Mouse (Mus musculus) thymus, adult 2 months (tissue): ENCODE data around the gene Gm12355. TPM values are rescaled to one million over a fixed set of nuclear protein-coding genes. Genes with fewer than 3 reads are reported as not detected.

ENCODE experiments used
- DNase-seq: peaks from one replicate; pipeline ENCODE4 v3.0.0; 2021
- H3K27ac ChIP-seq: fragments of 200-500 bp; 2 replicates; pipeline ENCODE4 v1.5.1; 2012; ENCODE audit warnings: low read length, control low read depth; ENCODE audit not compliant: control insufficient read depth, insufficient read depth
- H3K27me3 ChIP-seq: fragments of 200-500 bp; 2 replicates; pipeline ENCODE4 v1.6.1; 2012; ENCODE audit warnings: mild to moderate bottlenecking, low read length, moderate library complexity, mixed read lengths; ENCODE audit not compliant: control insufficient read depth, insufficient read depth
- H3K36me3 ChIP-seq: fragments of 200-500 bp; 2 replicates; pipeline ENCODE4 v1.6.1; 2012; ENCODE audit warnings: mild to moderate bottlenecking, low read length, moderate library complexity; ENCODE audit not compliant: control insufficient read depth, insufficient read depth
- H3K4me1 ChIP-seq: fragments of 200-500 bp; replicated peaks from 2 replicates; pipeline ENCODE4 v1.6.1; 2012; ENCODE audit warnings: low read length; ENCODE audit not compliant: control insufficient read depth, insufficient read depth
- H3K4me3 ChIP-seq: fragments of 200-500 bp; 2 replicates; pipeline ENCODE4 v1.5.1; 2012; ENCODE audit warnings: mild to moderate bottlenecking, low read length, control low read depth, moderate library complexity; ENCODE audit not compliant: control insufficient read depth, insufficient read depth
- CTCF ChIP-seq: fragments of 200-500 bp; IDR thresholded peaks from 2 replicates; pipeline ENCODE4 v1.5.1; 2012; ENCODE audit warnings: mild to moderate bottlenecking, control low read depth, low read length, moderate library complexity, borderline replicate concordance; ENCODE audit not compliant: control insufficient read depth, poor library complexity, insufficient read depth; ENCODE audit errors: extremely low read depth
- POLR2A ChIP-seq: fragments of 200-500 bp; IDR thresholded peaks from 2 replicates; pipeline ENCODE4 v1.6.1; 2012; ENCODE audit warnings: mild to moderate bottlenecking, low read length, control low read depth, moderate library complexity; ENCODE audit not compliant: control insufficient read depth, poor library complexity, insufficient read depth; ENCODE audit errors: extremely low read depth
- WGBS: fragments of 180-500 bp; shearing (Covaris S2); methylation state at CpG from one replicate; pipeline ENCODE4 v1.1.7; 2018; 5-methylcytosine and 5-hydroxymethylcytosine counted together
- polyA plus RNA-seq: library from polyadenylated mRNA; depleted of rRNA; stranded (reverse); fragments of >200 nt; gene quantifications from 2 replicates; pipeline ENCODE4 v1.2.3, GENCODE M21; 2012; rRNA removed

Gene Gm12355
- polyA plus RNA-seq, 1 experiment: not detected

DNA sequence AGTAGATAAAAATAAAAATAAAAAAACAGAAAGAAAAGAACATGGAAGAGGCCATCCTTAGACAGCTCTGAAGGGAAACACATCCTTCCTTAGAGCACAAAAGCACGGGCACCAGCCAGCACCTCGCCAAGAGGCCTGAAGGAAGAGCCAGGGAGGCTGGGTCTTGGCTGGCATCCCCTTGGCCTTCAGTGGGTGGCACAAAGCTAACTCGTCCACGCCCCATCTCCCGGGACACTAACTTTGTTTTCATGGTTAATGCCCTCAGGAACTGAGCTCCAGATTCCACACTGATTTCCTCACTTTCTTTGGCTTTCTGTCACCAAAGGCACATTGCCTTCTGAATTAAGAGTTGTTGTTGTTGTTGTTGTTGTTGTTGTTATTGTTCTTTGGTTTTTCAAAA, 47.7 kb downstream of the Gm12355 start:
- Histone ChIP-seq H3K27ac (no peak overlapping the region), H3K4me3 (no peak overlapping the region), H3K27me3 (no peaks in the 10 kb centered on the region), H3K4me1 (0 out of 2 replicates have a peak, but pooled peaks cover 2% of the 10 kb centered on the region), H3K36me3 (peaks cover 13% of the 10 kb centered on the region)
- no peak for DNase-seq
- 92% methylated on average over 5 of the region's 5 CpGs for WGBS
- TF ChIP-seq POLR2A (no peak), CTCF (no peak)

Other genes with a start within 250 kb of the Gm12355 start
- 9.9 and 83.8 TPM in 2 replicates for gene Tcap, start 241.8 kb downstream of the Gm12355 start, polyA plus RNA-seq
- gene Pnmt, start 239.2 kb downstream of the Gm12355 start, polyA plus RNA-seq: 0.77 and 1.3 TPM in 2 replicates
- gene Pgap3, start 225.2 kb downstream of the Gm12355 start, polyA plus RNA-seq: 51.8 and 52.5 TPM in 2 replicates
- gene Erbb2, start 213.2 kb downstream of the Gm12355 start, polyA plus RNA-seq: 6.0 and 6.6 TPM in 2 replicates
- gene Mien1, start 186.7 kb downstream of the Gm12355 start, polyA plus RNA-seq: 70.5 and 96.7 TPM in 2 replicates
- 6.7 and 6.8 TPM in 2 replicates for gene Grb7, start 179.3 kb downstream of the Gm12355 start, polyA plus RNA-seq
- 143 and 183 TPM in 2 replicates for gene Ikzf3, start 79.6 kb downstream of the Gm12355 start, polyA plus RNA-seq
- gene Zpbp2, start 74.6 kb downstream of the Gm12355 start, polyA plus RNA-seq: 1.1 and 1.2 TPM in 2 replicates
- 66.8 and 74.6 TPM in 2 replicates for gene Ormdl3, start 38.3 kb downstream of the Gm12355 start, polyA plus RNA-seq
- not detected in 2 replicates for gene Lrrc3c, start 27.4 kb downstream of the Gm12355 start, polyA plus RNA-seq
- gene Gsdma3, start 699 bp upstream of the Gm12355 start, polyA plus RNA-seq: 0.74 and 1.1 TPM in 2 replicates
- gene Gsdma2, start 21.1 kb upstream of the Gm12355 start, polyA plus RNA-seq: 0.17 and 0.81 TPM in 2 replicates
- 0.71 and 0.75 TPM in 2 replicates for gene Gsdma, start 38.7 kb upstream of the Gm12355 start, polyA plus RNA-seq
- gene Psmd3, start 56.9 kb upstream of the Gm12355 start, polyA plus RNA-seq: 293 and 303 TPM in 2 replicates
- 0.14 and 0.22 TPM in 2 replicates for gene Csf3, start 75.6 kb upstream of the Gm12355 start, polyA plus RNA-seq
- 179 and 196 TPM in 2 replicates for gene Med24, start 103.8 kb upstream of the Gm12355 start, polyA plus RNA-seq
- gene Thra, start 115.0 kb upstream of the Gm12355 start, polyA plus RNA-seq: 36.8 and 41.5 TPM in 2 replicates
- 34.4 and 37.7 TPM in 2 replicates for gene Nr1d1, start 149.7 kb upstream of the Gm12355 start, polyA plus RNA-seq
- 50.3 and 66.0 TPM in 2 replicates for gene Msl1, start 169.9 kb upstream of the Gm12355 start, polyA plus RNA-seq
- gene Casc3, start 179.2 kb upstream of the Gm12355 start, polyA plus RNA-seq: 66.5 and 72.2 TPM in 2 replicates
- 8.5 and 11.6 TPM in 2 replicates for gene Rapgefl1, start 211.1 kb upstream of the Gm12355 start, polyA plus RNA-seq
- 23.9 and 30.3 TPM in 2 replicates for gene Wipf2, start 238.0 kb upstream of the Gm12355 start, polyA plus RNA-seq